ENCODE assay signal across 1 mouse cellular context in genomic region chr7:16781555-16781815, GRCm38 (mm10).
A peak's percentile ranks its signal among the peaks of the same experiment; 100 is the strongest.
TF ChIP-seq lines count a peak whose summit lies in the region.

No protein-coding gene starts in this region.

TF ChIP-seq in MEL, 35 proteins besides CTCF, POLR2A, EP300 and RAD21 (continued from another document):
- TF ChIP-seq CHD1 (IDR thresholded peaks at IDR 0.05; ENCODE audit: low read depth, low read length) (no peak), USF1 (IDR thresholded peaks at IDR 0.05; ENCODE audit: low read depth, low read length) (no peak), TBP (IDR thresholded peaks at IDR 0.05; ENCODE audit: low read depth, low read length) (no peak), NRF1 (IDR thresholded peaks at IDR 0.05; ENCODE audit: insufficient read depth, low read depth, low read length, poor library complexity, severe bottlenecking) (no peak), ZKSCAN1 (IDR thresholded peaks at IDR 0.05; ENCODE audit: low read depth, low read length) (no peak), HCFC1 (IDR thresholded peaks at IDR 0.05; ENCODE audit: low read depth, low read length) (0 out of 2 replicates have a peak, but pooled peaks have one; percentile 8)
